Mouse (Mus musculus) forebrain, embryonic 10.5 days (tissue): ENCODE results near the gene Helz2. TPM values are rescaled to one million over a fixed set of nuclear protein-coding genes. Genes with fewer than 3 reads are reported as not detected.

Experiments
- DNase-seq: peaks from one replicate; pipeline ENCODE4 v3.0.0-alpha.2; 2017; ENCODE audit warnings: low spot score; ENCODE audit errors: extremely low spot score
- H3K27ac ChIP-seq: fragments of 300-500 bp; sonication (generic); 2 replicates; pipeline ENCODE4 v1.5.1; 2016; ENCODE audit warnings: mild to moderate bottlenecking
- H3K27me3 ChIP-seq: fragments of 300-500 bp; sonication (generic); 2 replicates; pipeline ENCODE4 v1.6.1; 2016; ENCODE audit warnings: mild to moderate bottlenecking; ENCODE audit not compliant: poor library complexity, severe bottlenecking
- H3K36me3 ChIP-seq: fragments of 300-500 bp; sonication (generic); replicated peaks from 2 replicates; pipeline ENCODE4 v1.6.1; 2016; ENCODE audit warnings: mild to moderate bottlenecking, moderate library complexity
- H3K4me1 ChIP-seq: fragments of 300-500 bp; sonication (generic); 2 replicates; pipeline ENCODE4 v1.6.1; 2016
- H3K4me3 ChIP-seq: fragments of 300-500 bp; sonication (generic); 2 replicates; pipeline ENCODE4 v1.5.1; 2016; ENCODE audit warnings: mild to moderate bottlenecking, moderate library complexity
- H3K9me3 ChIP-seq: fragments of 300-500 bp; sonication (generic); 2 replicates; pipeline ENCODE4 v1.6.1; 2016; ENCODE audit warnings: mild to moderate bottlenecking, moderate library complexity
- WGBS: fragments of 180-500 bp; shearing (Covaris S2); methylation state at CpG from one replicate; pipeline ENCODE4 v1.1.7; 2016; 5-methylcytosine and 5-hydroxymethylcytosine counted together
- polyA plus RNA-seq: library from polyadenylated mRNA; unstranded; fragments of >200 nt; fragmentation: Nextera tagmentation; extraction: Ambion mirVana; gene quantifications from 2 replicates; pipeline ENCODE4 v1.2.1, GENCODE M21; 2016

Helz2 gene
- polyA plus RNA-seq, 1 experiment from 2014 or later: 0.77 TPM

DNA sequence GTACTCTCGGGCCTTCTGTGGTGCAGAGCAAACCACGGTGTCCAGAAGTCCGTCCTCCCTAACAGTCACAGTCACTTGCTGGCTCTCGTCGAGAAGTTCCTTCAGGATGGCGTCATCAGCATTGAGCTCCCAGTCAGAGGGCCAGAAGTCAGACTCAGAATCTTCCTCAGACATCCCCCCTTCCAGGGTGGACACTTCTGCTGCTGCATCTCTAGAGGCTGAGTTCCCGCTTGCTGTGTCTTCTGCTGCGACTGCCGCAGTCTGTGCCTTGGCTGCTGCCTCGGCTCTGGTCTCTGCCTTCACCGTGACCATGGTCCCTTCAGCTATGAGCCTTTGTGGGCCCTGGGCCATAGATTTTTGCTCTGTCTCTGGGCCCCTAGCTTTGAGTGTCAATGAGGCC, 7.1 kb downstream of the Helz2 start:
- H3K4me3 ChIP-seq: no peak overlapping the region
- DNase-seq: no peak

DNA sequence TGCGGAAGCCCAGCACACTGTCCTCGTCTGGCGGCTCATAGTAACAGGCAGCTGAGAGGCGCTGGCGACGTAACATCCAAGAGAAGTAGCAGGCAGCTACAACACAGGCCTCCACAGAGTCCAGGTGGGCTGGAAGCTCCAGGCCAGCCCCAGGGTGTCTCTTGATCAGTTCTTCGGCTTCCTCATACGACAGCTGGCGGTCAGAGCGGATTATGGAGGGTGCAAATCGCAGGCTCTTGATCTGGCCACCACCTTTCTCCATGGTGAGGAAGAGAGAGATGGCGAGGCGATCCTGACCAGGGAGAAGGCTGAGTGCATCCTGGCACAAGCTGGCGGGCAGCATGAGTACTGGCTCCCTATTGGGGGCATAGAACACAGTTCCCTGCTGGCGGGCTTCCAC, 8.4 kb downstream of the Helz2 start:
- Histone ChIP-seq H3K36me3 (no peaks in the 10 kb centered on the region; the same call in 1 of the 2 replicates), H3K9me3 (no peaks in the 10 kb centered on the region), H3K27me3 (no peaks in the 10 kb centered on the region), H3K4me1 (peaks cover 6% of the 10 kb centered on the region; the same call in 1 of the 2 replicates), H3K27ac (no peak overlapping the region), H3K4me3 (no peak overlapping the region)
- no peak for DNase-seq
- 92% methylated on average over 15 of the region's 15 CpGs for WGBS

More for the DNA sequence above, 7.1 kb downstream of the Helz2 start:
- H3K9me3 ChIP-seq: no peaks in the 10 kb centered on the region
- 92% methylated on average over 11 of the region's 11 CpGs for WGBS
- H3K27me3 ChIP-seq: no peaks in the 10 kb centered on the region
- peaks cover 5% of the 10 kb centered on the region; the same call in 1 of the 2 replicates for H3K4me1 ChIP-seq
- no peak overlapping the region for H3K27ac ChIP-seq
- H3K36me3 ChIP-seq: no peaks in the 10 kb centered on the region; the same call in 1 of the 2 replicates

DNA sequence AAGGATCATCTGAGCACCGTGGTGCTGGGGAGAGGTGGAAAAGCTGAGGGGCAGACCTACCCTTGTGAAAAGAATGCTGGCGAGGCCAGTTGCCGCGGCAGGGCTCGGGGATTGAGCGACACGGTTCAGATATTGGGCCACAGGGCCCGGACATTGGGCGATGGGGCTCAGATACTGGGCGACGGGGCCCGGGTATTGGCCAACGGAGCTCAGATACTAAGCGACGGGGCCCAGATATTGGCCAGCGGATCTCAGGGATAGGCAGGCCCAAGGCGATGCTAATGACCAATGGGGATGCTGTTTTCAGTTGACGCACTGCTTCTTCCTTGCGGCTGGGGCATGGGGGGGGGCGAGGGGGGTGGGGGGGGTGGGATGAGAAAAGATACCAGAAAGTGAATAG, 10.7 kb downstream of the Helz2 start:
- no peaks in the 10 kb centered on the region for H3K9me3 ChIP-seq
- H3K4me3 ChIP-seq: peak overlapping the region; percentile 14; the same call in 1 of the 2 replicates
- WGBS: 70% methylated on average over 19 of the region's 20 CpGs
- no peak for DNase-seq
- H3K4me1 ChIP-seq: peaks cover 10% of the 10 kb centered on the region; the same call in 1 of the 2 replicates
- H3K36me3 ChIP-seq: no peaks in the 10 kb centered on the region; the same call in 1 of the 2 replicates
- H3K27me3 ChIP-seq: no peaks in the 10 kb centered on the region
- peak overlapping the region; percentile 35; the same call in 1 of the 2 replicates for H3K27ac ChIP-seq

DNA sequence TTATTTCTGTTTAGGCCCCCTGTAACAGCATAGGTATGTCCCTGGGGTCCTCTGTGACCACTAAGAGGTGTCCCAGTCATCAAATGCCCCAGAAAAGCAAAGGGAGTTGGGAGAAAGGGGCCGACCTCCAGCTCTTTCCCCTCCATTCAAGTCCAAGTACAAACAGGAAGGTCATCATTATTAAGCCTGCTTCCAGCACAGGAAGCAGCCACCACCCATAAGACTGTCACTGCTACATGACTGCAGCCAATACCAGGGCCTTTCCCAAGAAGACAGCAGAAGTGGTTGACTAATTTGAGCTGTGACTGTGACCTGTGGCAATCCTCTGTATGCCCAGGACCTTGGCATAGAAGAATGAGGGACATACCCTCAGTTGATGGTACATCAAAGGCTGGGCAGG, 13.5 kb downstream of the Helz2 start:
- no peaks in the 10 kb centered on the region for H3K9me3 ChIP-seq
- DNase-seq: no peak
- peaks cover 10% of the 10 kb centered on the region; the same call in 1 of the 2 replicates for H3K4me1 ChIP-seq
- no peaks in the 10 kb centered on the region for H3K36me3 ChIP-seq
- H3K27ac ChIP-seq: 0 out of 2 replicates have a peak overlapping the region, but pooled peaks have one; percentile 8
- H3K4me3 ChIP-seq: no peak overlapping the region
- 59% methylated on average over 1 of the region's 1 CpGs for WGBS
- H3K27me3 ChIP-seq: no peaks in the 10 kb centered on the region

DNA sequence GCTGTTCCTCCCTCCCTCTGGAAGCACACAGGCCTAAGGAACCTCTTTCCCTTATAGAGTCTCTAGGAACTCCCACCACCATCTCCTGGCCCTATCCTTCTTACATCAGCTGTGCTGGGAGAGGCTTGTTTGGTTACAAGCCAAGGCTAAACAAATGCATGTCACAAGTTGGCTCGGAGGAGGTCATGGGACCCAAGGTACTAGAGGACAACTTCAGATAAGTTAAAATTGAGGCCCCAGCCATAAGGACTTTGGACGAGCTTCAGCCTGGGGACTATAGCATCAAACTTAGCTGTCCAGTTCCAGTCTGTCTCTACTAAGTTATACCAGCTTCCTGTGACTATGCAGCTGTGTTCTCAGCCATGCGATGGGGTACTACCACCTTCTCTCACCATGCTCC, 14.7 kb downstream of the Helz2 start:
- no peaks in the 10 kb centered on the region for H3K36me3 ChIP-seq
- DNase-seq: no peak
- no peak overlapping the region for H3K4me3 ChIP-seq
- no peak overlapping the region for H3K27ac ChIP-seq
- H3K4me1 ChIP-seq: peaks cover 10% of the 10 kb centered on the region; the same call in 1 of the 2 replicates
- H3K9me3 ChIP-seq: no peaks in the 10 kb centered on the region
- WGBS: 87% methylated on average over 3 of the region's 3 CpGs
- H3K27me3 ChIP-seq: no peaks in the 10 kb centered on the region

DNA sequence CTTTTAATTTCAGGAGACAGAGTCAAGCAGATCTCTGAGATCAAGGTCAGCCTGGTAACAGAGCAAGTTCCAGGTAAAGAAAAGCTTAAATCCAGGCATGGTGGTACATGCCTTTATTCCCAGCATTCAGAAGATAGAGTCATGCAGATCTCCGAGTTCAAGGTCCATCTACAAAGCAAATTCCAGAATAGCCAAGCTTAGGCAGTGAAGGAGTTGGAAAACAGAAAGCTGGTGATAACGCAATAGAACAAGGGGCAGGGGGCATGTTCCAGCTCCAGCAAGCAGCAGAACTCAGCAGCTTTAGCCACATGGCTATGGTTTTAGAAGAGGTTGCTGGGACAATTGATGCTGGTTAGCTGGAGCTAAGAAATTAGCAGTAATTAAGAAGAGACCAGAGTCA, 16.8 kb downstream of the Helz2 start:
- Histone ChIP-seq H3K4me1 (peaks cover 15% of the 10 kb centered on the region), H3K36me3 (no peaks in the 10 kb centered on the region), H3K9me3 (no peaks in the 10 kb centered on the region), H3K27ac (no peak overlapping the region), H3K4me3 (no peak overlapping the region), H3K27me3 (peaks cover 11% of the 10 kb centered on the region; the same call in 1 of the 2 replicates)
- DNase-seq: no peak
- WGBS: 83% methylated on average over 2 of the region's 2 CpGs

DNA sequence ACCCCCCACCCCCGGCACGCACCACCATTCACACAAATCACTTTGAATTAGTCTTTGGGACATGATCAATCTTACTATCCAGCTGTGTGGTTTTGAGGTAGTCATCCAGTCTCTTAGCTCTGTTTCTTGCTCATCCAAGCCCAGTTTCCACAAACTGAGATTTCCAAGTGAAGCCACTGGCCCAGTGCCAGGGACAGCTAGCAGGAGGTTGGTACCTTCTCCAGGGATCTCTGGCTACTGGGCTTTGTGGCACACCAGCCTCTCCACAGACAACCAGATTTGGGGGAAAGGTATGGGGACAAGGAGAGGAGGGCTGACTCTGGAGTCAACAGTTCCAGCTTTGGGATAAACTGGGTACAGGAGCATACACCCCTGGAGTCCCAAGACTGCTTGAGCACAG, 21.5 kb downstream of the Helz2 start:
- Histone ChIP-seq H3K4me3 (peak overlapping the region; percentile 50), H3K36me3 (no peaks in the 10 kb centered on the region), H3K9me3 (no peaks in the 10 kb centered on the region), H3K27me3 (peaks cover 22% of the 10 kb centered on the region), H3K27ac (peak overlapping the region; percentile 70; the same call in 1 of the 2 replicates), H3K4me1 (peaks cover 14% of the 10 kb centered on the region)
- 42% methylated on average over 2 of the region's 2 CpGs for WGBS
- no peak for DNase-seq

DNA sequence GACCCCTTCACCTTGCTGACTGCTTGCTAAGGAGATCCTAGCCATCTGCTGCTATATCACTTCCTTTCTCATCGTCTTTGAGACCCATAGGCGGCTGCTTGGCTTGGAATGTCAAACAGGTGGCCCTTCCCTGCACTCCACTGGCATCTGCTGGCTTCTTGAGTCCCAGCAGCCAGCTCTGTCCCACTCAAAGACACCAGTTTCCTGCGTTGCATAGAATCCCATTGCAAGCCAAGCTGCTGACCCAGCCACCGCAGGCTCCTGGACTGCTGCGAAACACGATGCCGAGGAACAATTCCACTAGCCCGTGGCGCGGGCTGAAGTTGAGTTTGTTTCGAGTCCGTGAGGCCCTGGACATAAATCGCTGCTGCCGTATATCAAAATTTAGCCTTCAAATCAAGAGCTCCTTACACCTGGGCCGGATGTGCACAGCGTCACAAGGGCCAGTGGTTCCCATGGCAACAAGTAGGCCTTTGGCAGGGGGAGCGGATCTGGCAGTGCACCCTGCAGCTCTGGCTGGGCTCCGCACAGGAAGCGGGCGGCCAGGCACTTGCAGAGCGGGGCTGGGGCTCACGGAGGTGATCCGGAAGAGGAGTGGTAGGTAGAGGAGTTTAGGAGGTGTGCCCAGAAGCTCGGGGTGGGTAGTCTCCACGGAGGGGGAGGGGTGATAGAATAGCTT, 22.1 kb downstream of the Helz2 start, which contains the start of gene Fndc11:
Fndc11 (plus strand) TSS at position 476 of the 679 bp plus-strand sequence.
- Histone ChIP-seq H3K36me3 (no peaks in the 10 kb centered on the region), H3K4me1 (peaks cover 14% of the 10 kb centered on the region), H3K9me3 (no peaks in the 10 kb centered on the region), H3K27me3 (peaks cover 28% of the 10 kb centered on the region), H3K27ac (peak within 1 kb of the TSS; percentile 70), H3K4me3 (peak within 1 kb of the TSS; percentile 50)
- WGBS: 5% methylated on average over 25 of the region's 25 CpGs
- peak; percentile 77 for DNase-seq

DNA sequence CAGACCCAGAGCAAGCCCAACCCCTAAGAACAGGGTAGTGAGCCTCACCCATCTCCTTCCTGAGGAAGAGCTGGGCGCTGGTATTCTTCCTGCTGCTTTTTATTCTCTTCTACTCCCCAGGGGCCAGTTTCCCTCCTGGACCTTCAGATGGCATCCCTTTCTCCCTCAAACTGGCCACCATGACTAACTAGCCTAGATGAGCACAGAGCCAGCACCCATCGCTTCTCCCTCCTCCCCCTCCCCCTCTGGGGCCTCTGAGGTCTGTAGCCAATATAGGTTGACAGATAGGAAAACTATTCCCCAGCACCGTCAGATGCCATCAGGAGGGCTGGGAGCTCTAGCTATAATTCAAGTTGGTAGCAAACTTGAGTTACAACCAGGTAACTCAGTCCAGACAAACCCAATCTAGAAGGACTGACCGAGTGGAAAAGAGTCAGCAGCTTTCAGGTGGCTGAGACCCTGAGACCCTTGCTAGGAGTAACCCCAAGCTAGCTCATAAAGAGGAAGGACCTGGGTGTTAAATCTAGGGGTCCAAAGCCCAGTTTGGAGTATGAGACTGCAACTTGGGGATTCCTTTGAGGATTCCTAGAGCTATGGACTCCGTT, 22.8 kb downstream of the Helz2 start:
- Histone ChIP-seq H3K27ac (no peak overlapping the region), H3K4me3 (peak overlapping the region; percentile 50; the same call in 1 of the 2 replicates), H3K36me3 (no peaks in the 10 kb centered on the region), H3K9me3 (no peaks in the 10 kb centered on the region), H3K27me3 (peaks cover 35% of the 10 kb centered on the region), H3K4me1 (peaks cover 14% of the 10 kb centered on the region)
- 59% methylated on average over 5 of the region's 5 CpGs for WGBS
- no peak for DNase-seq

DNA sequence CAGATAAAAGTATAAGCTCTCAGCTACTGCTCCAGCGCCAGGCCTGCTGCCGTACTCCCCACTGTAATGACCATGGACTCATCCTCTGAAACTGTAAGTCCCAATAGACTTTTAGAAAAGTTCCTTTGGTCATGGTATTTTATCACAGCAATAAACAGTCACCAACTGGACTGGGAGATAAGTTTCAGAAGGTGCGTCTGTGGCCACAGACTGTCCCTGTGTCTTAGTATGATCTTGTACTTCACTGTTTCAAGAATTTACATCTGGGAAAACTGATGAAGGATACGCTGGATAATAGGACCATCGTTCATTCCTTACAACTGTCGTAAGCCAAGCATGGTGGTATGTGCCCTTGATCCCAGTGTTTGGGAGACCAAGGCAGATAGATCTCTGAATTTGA, 25.8 kb downstream of the Helz2 start:
- H3K36me3 ChIP-seq: no peaks in the 10 kb centered on the region
- WGBS: 93% methylated on average over 6 of the region's 6 CpGs
- no peaks in the 10 kb centered on the region for H3K9me3 ChIP-seq
- H3K4me1 ChIP-seq: peaks cover 33% of the 10 kb centered on the region
- H3K4me3 ChIP-seq: no peak overlapping the region
- no peak overlapping the region for H3K27ac ChIP-seq
- peaks cover 60% of the 10 kb centered on the region for H3K27me3 ChIP-seq
- DNase-seq: no peak

DNA sequence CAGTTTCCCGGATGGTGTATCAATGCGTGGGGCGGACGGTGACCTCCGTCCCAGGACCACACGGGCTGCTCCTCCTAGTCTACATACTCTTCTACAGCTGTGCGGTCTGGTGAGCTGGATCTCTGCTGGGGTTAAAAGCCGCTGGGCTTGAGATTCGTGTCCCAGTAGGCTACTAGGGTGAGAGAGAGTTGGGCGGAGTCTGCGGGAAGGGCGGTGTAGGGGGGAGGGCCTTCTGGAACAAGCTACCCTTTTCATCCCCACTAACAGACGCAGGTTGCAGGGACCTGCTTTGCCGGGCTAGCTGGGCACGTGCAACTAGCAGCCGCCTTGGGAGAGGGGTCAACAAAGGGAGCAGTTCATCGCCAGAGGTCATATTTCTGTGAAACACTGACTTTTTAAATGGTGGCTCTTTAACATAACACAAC, 28.8 kb downstream of the Helz2 start, which contains the start of gene Srms:
Srms (minus strand) TSS at position 165 of the 425 bp plus-strand sequence.
- under 1% methylated on average over 17 of the region's 17 CpGs for WGBS
- Histone ChIP-seq H3K36me3 (no peaks in the 10 kb centered on the region), H3K9me3 (no peaks in the 10 kb centered on the region), H3K27me3 (peaks cover 67% of the 10 kb centered on the region), H3K4me3 (peak within 1 kb of the TSS; percentile 48), H3K27ac (no peak within 1 kb of the TSS), H3K4me1 (peaks cover 19% of the 10 kb centered on the region)
- peak; percentile 40 for DNase-seq

DNA sequence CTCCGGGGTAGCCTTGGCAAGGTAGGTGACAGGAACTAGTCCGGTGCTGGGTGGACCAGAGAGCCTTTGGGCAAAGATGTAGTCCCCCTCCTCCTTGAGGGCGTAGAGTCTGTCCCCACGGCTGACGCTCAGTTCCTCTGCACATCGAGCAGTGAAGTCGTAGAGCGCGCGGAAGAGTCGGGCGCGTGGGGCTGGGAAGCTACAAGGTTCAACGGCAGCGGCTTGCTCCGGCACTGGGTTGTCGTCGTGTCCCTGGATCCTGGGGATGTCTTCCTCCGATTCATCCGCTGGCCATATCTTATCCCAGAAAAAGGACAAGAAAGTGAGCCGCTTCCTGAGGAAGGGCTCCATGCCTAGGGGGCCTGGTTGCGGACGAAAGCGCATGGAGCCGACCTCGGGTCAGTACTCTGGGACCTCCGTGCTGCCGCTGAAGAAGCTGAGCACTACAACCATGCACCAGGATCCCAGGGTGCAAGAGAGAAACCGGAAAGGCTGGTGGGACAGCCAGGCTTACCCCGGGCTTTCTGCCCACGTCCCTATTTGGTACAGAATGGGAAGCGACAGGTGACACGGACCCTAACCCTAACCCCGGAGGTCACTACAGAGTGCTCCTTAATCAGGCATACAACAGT, 29.3 kb downstream of the Helz2 start:
- DNase-seq: no peak
- Histone ChIP-seq H3K27me3 (peaks cover 67% of the 10 kb centered on the region), H3K9me3 (no peaks in the 10 kb centered on the region), H3K27ac (no peak overlapping the region), H3K36me3 (no peaks in the 10 kb centered on the region), H3K4me1 (peaks cover 19% of the 10 kb centered on the region), H3K4me3 (peak overlapping the region; percentile 48)
- 3% methylated on average over 34 of the region's 34 CpGs for WGBS
